Mouse (Mus musculus) liver, adult 2 months (tissue): ENCODE measurements at regions not wholly inside any gene's neighbourhood (a gene's known extent, or its start where the extent isn't known, plus 50 kb on each side); places are given as distances from the start of the nearest gene placed in this dataset.

ENCODE experiments used
- DNase-seq: peaks from one replicate; pipeline ENCODE4 v3.0.0-alpha.2; 2011; ENCODE audit warnings: low read depth, low spot score; ENCODE audit errors: extremely low read depth
- H3K27ac ChIP-seq: fragments of 200-500 bp; replicated peaks from 2 replicates; pipeline ENCODE4 v1.5.1; 2012; ENCODE audit warnings: low read depth, mild to moderate bottlenecking, control low read depth, inconsistent platforms, low read length; ENCODE audit not compliant: insufficient read depth
- H3K27me3 ChIP-seq: fragments of 200-500 bp; 2 replicates; pipeline ENCODE4 v1.6.1; 2012; ENCODE audit warnings: mild to moderate bottlenecking, moderate library complexity, low read length, inconsistent platforms; ENCODE audit not compliant: control insufficient read depth, insufficient read depth
- H3K36me3 ChIP-seq: fragments of 200-500 bp; 2 replicates; pipeline ENCODE4 v1.6.1; 2012; ENCODE audit warnings: low read length, inconsistent platforms; ENCODE audit not compliant: control insufficient read depth, insufficient read depth
- H3K4me1 ChIP-seq: fragments of 200-500 bp; 2 replicates; pipeline ENCODE4 v1.6.1; 2011; ENCODE audit warnings: low read length; ENCODE audit not compliant: control insufficient read depth, insufficient read depth
- H3K4me3 ChIP-seq: fragments of 200-500 bp; 2 replicates; pipeline ENCODE4 v1.5.1; 2011; ENCODE audit warnings: low read depth, mild to moderate bottlenecking, control low read depth, low read length, moderate library complexity; ENCODE audit not compliant: insufficient read depth
- H3K79me2 ChIP-seq: fragments of 200-500 bp; 2 replicates; pipeline ENCODE4 v1.6.1; 2012; ENCODE audit warnings: inconsistent platforms, mild to moderate bottlenecking, low read length, moderate library complexity; ENCODE audit not compliant: control insufficient read depth, insufficient read depth
- H3K9ac ChIP-seq: fragments of 200-500 bp; 2 replicates; pipeline ENCODE4 v1.6.1; 2012; ENCODE audit warnings: low read depth, mild to moderate bottlenecking, control low read depth, inconsistent platforms, low read length
- CTCF ChIP-seq: fragments of 200-500 bp; IDR thresholded peaks from 2 replicates; pipeline ENCODE4 v1.5.1; 2011; ENCODE audit warnings: low read depth, low read length, control low read depth
- POLR2A ChIP-seq: fragments of 200-500 bp; IDR thresholded peaks from 2 replicates; pipeline ENCODE4 v1.6.1; 2011; ENCODE audit warnings: low read length, control low read depth; ENCODE audit not compliant: insufficient read depth; ENCODE audit errors: extremely low read depth
- WGBS: fragments of 180-500 bp; shearing (Covaris S2); methylation state at CpG from one replicate; pipeline ENCODE4 v1.1.7; 2018; 5-methylcytosine and 5-hydroxymethylcytosine counted together

DNA sequence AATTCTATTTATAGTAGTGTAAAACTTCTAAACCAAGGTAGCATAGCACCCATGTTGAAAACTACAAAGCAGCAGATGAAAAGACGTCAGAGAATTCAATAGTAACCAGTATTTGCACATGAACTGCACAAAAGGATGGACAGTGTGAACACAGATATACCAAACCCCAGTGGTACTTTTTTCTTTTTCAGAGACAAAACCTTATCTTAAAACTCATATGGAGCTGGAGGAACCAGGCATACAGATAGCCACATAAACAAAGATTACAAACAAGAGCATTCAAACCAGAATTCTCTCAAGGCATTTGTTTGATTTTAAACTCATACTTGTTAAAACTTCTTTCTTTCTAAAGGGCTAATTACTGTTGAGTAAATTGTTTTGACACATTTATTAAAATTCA lies 72.5 kb upstream of the Nck2 start:
- H3K36me3 ChIP-seq = no peaks in the 10 kb centered on the region

GRCm38 (mm10) chr1:43374946-43375345 lies 69.4 kb upstream of the Nck2 start:
- Histone ChIP-seq H3K27me3 (no peaks in the 10 kb centered on the region), H3K36me3 (no peaks in the 10 kb centered on the region), H3K79me2 (no peaks in the 10 kb centered on the region), H3K27ac (no peak overlapping the region), H3K4me3 (no peak overlapping the region), H3K4me1 (no peaks in the 10 kb centered on the region), H3K9ac (no peak overlapping the region)
- TF ChIP-seq CTCF (no peak), POLR2A (no peak)
- DNase-seq = no peak
- 83% methylated on average over 5 of the region's 5 CpGs for WGBS

More for the DNA sequence above, 72.5 kb upstream of the Nck2 start:
- no peak overlapping the region for H3K27ac ChIP-seq
- H3K79me2 ChIP-seq = no peaks in the 10 kb centered on the region
- 79% methylated on average over 1 of the region's 1 CpGs for WGBS
- H3K27me3 ChIP-seq = no peaks in the 10 kb centered on the region
- TF ChIP-seq CTCF = no peak
- no peak for TF ChIP-seq POLR2A
- H3K9ac ChIP-seq = no peak overlapping the region
- no peaks in the 10 kb centered on the region for H3K4me1 ChIP-seq
- DNase-seq = no peak
- H3K4me3 ChIP-seq = no peak overlapping the region

GRCm38 (mm10) chr1:43375851-43376250 lies 68.5 kb upstream of the Nck2 start:
- Histone ChIP-seq H3K27me3 (no peaks in the 10 kb centered on the region), H3K9ac (no peak overlapping the region), H3K27ac (no peak overlapping the region), H3K36me3 (no peaks in the 10 kb centered on the region), H3K79me2 (no peaks in the 10 kb centered on the region), H3K4me3 (no peak overlapping the region), H3K4me1 (no peaks in the 10 kb centered on the region)
- DNase-seq = no peak
- WGBS = 83% methylated on average over 4 of the region's 4 CpGs
- no peak for TF ChIP-seq POLR2A
- no peak for TF ChIP-seq CTCF

DNA sequence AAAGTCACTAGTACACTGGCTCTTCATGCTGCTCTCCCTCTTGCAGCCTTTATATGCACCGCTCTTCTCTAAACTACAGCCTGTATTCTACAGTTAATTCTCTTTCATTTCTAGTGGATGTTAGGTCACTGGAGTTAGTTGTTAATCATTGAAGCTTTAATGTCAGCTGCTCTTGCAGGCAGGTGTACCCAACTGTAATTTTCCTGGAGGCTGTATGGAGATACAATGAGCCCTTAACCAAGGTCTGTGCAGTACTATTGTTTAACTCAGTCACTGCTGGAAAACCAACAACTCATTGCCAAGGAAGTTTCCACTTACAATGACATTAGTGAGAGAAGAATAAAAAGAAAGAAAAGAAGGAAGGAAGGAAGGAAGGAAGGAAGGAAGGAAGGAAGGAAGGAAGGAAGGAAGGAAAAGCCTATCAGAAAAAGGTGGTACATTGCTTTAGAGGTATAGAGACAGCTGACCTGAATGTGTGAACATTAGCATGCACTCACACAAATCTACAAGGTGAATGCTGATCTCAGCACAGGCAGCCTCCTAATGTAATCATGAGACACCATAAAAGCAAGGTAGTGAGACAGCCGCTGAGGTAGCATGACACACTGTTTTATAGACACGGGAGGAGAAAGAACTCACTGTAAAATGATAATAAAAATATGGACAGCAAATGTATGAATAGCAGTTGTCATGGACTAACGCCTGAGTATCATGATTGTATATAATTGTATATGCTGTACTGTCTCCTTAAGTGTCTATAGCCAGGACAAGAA lies 66.7 kb upstream of the Nck2 start:
- no peaks in the 10 kb centered on the region for H3K79me2 ChIP-seq
- H3K27me3 ChIP-seq = no peaks in the 10 kb centered on the region
- H3K36me3 ChIP-seq = no peaks in the 10 kb centered on the region
- no peak for DNase-seq
- TF ChIP-seq CTCF (no peak), POLR2A (no peak)
- no peak overlapping the region for H3K9ac ChIP-seq
- WGBS = 96% methylated on average over 4 of the region's 4 CpGs
- no peak overlapping the region for H3K4me3 ChIP-seq
- H3K4me1 ChIP-seq = no peaks in the 10 kb centered on the region
- no peak overlapping the region for H3K27ac ChIP-seq

DNA sequence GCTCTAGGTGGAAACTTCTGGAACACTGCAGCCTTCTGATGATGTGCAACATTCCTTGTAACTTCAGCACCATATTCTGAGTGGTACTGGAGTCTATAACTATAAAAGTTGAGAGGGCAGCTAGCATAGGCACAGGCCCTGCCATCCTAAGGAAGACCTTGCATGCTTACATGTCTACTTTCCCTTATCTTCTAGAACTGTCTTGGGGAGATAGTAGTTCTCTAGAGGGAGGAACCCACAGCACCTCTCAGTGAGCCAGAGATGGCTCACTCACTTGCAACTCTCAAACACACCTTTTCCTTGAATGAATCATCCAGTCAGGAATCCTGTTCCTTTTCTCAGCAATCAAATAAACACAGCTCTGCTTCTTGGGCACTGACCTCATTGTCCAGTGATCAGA lies 59.4 kb upstream of the Nck2 start:
- no peak overlapping the region for H3K4me3 ChIP-seq
- no peaks in the 10 kb centered on the region for H3K27me3 ChIP-seq
- no peaks in the 10 kb centered on the region for H3K79me2 ChIP-seq
- H3K36me3 ChIP-seq = no peaks in the 10 kb centered on the region
- DNase-seq = no peak
- H3K27ac ChIP-seq = no peak overlapping the region
- TF ChIP-seq CTCF (no peak), POLR2A (no peak)
- no peak overlapping the region for H3K9ac ChIP-seq
- no peaks in the 10 kb centered on the region for H3K4me1 ChIP-seq

DNA sequence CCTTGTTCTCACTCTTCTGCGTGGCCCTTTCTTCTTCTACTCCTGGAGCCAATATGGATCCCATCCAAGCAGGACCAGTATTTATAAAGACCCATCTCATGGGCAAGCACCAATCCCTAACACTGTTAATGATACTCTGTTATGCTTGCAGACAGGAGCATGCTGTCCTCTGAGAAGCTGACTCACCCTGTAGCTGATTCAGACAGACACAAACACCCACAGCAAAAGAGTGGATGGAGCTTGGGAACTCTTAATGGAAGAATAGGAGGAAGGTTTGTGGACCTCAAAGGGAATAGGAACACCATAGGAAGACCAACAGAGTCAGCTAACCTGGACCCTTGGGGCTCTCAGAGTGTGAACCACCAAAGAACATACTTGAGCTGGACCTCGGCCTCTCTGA lies 50.3 kb upstream of the Nck2 start:
- H3K27me3 ChIP-seq = 0 out of 2 replicates have a peak, but pooled peaks cover 5% of the 10 kb centered on the region
- no peaks in the 10 kb centered on the region for H3K79me2 ChIP-seq
- H3K36me3 ChIP-seq = no peaks in the 10 kb centered on the region
- DNase-seq = no peak
- H3K27ac ChIP-seq = no peak overlapping the region
- no peak for TF ChIP-seq CTCF
- TF ChIP-seq POLR2A = no peak
- no peak overlapping the region for H3K4me3 ChIP-seq
- H3K9ac ChIP-seq = no peak overlapping the region
- WGBS = 98% methylated on average over 2 of the region's 2 CpGs
- H3K4me1 ChIP-seq = no peaks in the 10 kb centered on the region
